Mouse (Mus musculus): ENCODE data around the gene Syne3. TPM values are rescaled to one million over a fixed set of nuclear protein-coding genes. Genes with fewer than 3 reads are reported as not detected.

The Syne3 gene
- total and polyA plus RNA-seq, 2 experiments from 2014 or later = 1.8 to 5.0 TPM

DNA sequence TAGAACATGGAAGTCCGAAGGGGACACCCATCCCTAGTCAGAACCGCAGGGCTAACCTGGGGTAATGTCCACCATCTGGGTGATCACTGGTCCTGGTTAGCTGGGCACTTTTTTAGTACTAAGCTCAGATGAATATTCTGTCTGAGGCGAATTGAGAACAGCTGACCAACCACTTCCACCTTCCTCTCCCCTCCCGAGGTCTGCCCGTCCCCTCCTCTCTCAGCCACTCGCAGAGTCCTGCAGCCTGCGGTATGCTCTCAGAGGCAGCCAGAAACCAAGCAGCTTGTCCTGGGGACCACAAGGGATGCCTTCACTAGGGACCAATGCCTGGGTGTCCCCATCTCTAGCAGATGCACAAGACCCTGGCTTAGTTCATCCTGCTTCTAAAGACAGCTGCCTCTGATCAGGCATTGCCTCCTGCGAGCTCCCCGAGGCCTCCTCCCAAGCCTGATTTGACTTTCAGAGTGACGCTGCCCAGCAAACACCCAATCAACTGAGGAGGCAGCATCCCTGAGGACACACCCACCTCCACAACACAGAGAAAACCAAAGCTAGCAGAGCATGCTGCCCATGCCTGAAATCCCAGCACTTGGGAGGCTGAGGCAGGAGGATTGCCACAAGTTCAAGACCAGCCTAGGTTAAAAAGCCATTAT lies 11.8 kb downstream of the Syne3 start:
- no peak for ATAC-seq (ENCODE audit: insufficient read depth, low read depth)
- H3K4me1 ChIP-seq (ENCODE audit: control insufficient read depth, insufficient read depth) = peaks cover 16% of the 10 kb centered on the region; the same call in 1 of the 2 replicates

DNA sequence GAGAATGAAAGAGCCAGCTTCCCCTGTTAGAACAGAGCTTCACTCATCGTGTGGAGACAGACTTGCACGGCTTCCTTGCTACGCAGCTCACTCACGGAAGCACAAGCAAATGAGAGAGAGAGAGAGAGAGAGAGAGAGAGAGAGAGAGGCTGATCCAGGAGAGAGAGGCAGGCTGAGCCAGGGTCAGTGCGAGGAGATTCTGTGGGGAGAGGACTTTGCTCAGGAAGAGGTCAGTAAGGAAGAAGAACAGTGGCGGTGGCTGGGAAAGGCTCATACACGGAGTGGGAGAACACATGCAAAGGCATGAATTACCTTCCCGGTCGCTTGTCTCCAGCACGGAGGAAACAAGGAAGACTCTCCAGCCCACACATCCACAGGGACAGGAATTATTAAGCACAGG lies 12.4 kb downstream of the Syne3 start:
- no peaks in the 10 kb centered on the region for H3K27me3 ChIP-seq (ENCODE audit: control insufficient read depth, insufficient read depth, low read length)
- ATAC-seq (ENCODE audit: insufficient read depth, low read depth) = no peak
- H3K27ac ChIP-seq (ENCODE audit: low read depth) = no peak overlapping the region
- peaks cover 22% of the 10 kb centered on the region for H3K4me1 ChIP-seq (ENCODE audit: control insufficient read depth, insufficient read depth)
- H3K36me3 ChIP-seq (replicated peaks; ENCODE audit: control insufficient read depth, insufficient read depth, low read length) = no peaks in the 10 kb centered on the region
- TF ChIP-seq EP300 (IDR thresholded peaks at IDR 0.05; ENCODE audit: low read depth) (no peak), CTCF (IDR thresholded peaks at IDR 0.05; ENCODE audit: low read depth) (no peak)
- DNase-seq (ENCODE audit: low spot score) = no peak
- no peak overlapping the region for H3K9ac ChIP-seq (replicated peaks; ENCODE audit: low read depth, low read length)
- 79% methylated on average over 10 of the region's 10 CpGs for WGBS
- no peaks in the 10 kb centered on the region for H3K9me3 ChIP-seq (replicated peaks; ENCODE audit: control insufficient read depth, low read length)
- H3K4me3 ChIP-seq (ENCODE audit: low read depth, low read length) = no peak overlapping the region
- H3K4me2 ChIP-seq (ENCODE audit: low read depth, low read length) = no peak overlapping the region

More for the DNA sequence above, 11.8 kb downstream of the Syne3 start:
- Histone ChIP-seq H3K9me3 (replicated peaks; ENCODE audit: control insufficient read depth, low read length) (no peaks in the 10 kb centered on the region), H3K36me3 (replicated peaks; ENCODE audit: control insufficient read depth, insufficient read depth, low read length) (no peaks in the 10 kb centered on the region), H3K4me3 (ENCODE audit: low read depth, low read length) (no peak overlapping the region), H3K9ac (replicated peaks; ENCODE audit: low read depth, low read length) (no peak overlapping the region), H3K27ac (ENCODE audit: low read depth) (no peak overlapping the region), H3K27me3 (ENCODE audit: control insufficient read depth, insufficient read depth, low read length) (no peaks in the 10 kb centered on the region), H3K4me2 (ENCODE audit: low read depth, low read length) (no peak overlapping the region)
- DNase-seq (ENCODE audit: low spot score) = no peak
- 82% methylated on average over 10 of the region's 10 CpGs for WGBS
- TF ChIP-seq CTCF (IDR thresholded peaks at IDR 0.05; ENCODE audit: low read depth) = no peak
- TF ChIP-seq EP300 (IDR thresholded peaks at IDR 0.05; ENCODE audit: low read depth) = no peak

DNA sequence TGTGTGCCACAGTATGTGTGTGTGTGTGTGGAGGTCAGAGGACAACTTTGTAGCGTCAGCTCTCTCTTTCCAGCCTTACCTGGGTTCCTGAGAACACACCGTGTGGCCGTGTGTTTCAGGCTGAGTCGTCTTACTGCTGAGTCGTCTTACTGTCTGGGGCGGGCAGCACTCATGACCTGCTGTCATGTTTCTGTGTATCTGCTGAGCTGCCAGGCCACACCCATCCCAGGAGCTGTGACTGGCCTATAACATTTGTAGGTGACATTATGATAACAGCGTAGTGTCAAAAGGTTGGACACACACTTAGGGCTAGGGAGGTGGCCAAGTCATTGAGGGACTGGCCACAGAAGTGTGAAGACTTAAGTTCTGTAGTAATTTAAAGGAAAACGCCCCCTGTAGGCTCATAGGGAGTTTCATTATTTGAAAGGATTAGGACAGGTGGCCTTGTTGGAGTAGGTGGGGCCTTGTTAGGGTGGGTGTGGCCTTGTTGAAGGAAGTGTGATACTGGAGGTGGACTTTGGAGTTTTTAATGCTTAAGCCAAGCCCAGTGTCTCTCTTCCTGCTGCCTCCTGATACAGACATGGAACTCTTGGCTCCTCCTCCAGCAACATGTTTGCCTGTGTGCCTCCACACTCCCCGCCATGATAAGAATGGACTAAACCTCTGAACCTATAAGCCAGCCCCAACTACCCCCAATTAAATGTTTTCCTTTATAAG lies 13.4 kb downstream of the Syne3 start:
- TF ChIP-seq CTCF (IDR thresholded peaks at IDR 0.05; ENCODE audit: low read depth) (no peak), EP300 (IDR thresholded peaks at IDR 0.05; ENCODE audit: low read depth) (no peak)
- H3K27ac ChIP-seq (ENCODE audit: low read depth) = no peak overlapping the region

DNA sequence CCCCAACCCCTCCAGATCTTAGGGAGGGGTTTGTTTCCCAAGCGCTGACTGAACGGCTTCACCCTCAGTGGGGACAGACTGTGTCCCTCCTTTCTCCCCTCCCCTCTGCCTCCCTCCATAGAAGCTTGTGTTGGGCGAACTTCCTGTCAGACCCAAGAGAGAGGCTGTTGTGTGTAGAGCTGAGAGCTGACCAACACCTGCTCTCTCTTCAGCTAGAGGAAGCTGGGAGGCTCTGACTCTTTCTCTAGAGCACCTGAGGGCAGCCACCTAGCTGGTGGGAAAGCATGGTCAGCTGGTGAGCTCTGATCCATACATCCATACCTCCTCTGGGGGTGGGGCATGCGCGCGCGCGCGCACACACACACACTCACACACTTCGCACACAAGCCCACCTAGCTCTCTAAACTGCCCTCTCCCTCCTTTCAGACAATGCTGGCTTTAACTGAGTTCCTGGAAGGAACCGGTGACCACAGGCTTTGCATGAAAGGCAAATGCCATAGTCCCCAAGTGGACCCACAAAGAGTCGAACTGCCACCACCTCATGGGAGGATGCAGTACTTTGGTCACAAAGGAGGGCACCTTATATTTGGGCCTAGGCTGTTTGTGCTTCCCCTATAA lies 14.2 kb downstream of the Syne3 start:
- H3K4me1 ChIP-seq (ENCODE audit: control insufficient read depth, insufficient read depth) = peaks cover 14% of the 10 kb centered on the region
- H3K27me3 ChIP-seq (ENCODE audit: control insufficient read depth, insufficient read depth, low read length) = no peaks in the 10 kb centered on the region
- no peak overlapping the region for H3K27ac ChIP-seq (ENCODE audit: low read depth)
- H3K36me3 ChIP-seq (replicated peaks; ENCODE audit: control insufficient read depth, insufficient read depth, low read length) = no peaks in the 10 kb centered on the region
- no peak for ATAC-seq (ENCODE audit: insufficient read depth, low read depth)
- no peak overlapping the region for H3K4me2 ChIP-seq (ENCODE audit: low read depth, low read length)
- no peak overlapping the region for H3K4me3 ChIP-seq (ENCODE audit: low read depth, low read length)
- H3K9ac ChIP-seq (replicated peaks; ENCODE audit: low read depth, low read length) = no peak overlapping the region
- DNase-seq (ENCODE audit: low spot score) = no peak
- no peaks in the 10 kb centered on the region for H3K9me3 ChIP-seq (replicated peaks; ENCODE audit: control insufficient read depth, low read length)
- TF ChIP-seq EP300 (IDR thresholded peaks at IDR 0.05; ENCODE audit: low read depth) (no peak), CTCF (IDR thresholded peaks at IDR 0.05; ENCODE audit: low read depth) (no peak)
- 80% methylated on average over 12 of the region's 12 CpGs for WGBS

More for the DNA sequence above, 13.4 kb downstream of the Syne3 start:
- Histone ChIP-seq H3K4me2 (ENCODE audit: low read depth, low read length) (no peak overlapping the region), H3K36me3 (replicated peaks; ENCODE audit: control insufficient read depth, insufficient read depth, low read length) (no peaks in the 10 kb centered on the region), H3K9ac (replicated peaks; ENCODE audit: low read depth, low read length) (no peak overlapping the region), H3K27me3 (ENCODE audit: control insufficient read depth, insufficient read depth, low read length) (no peaks in the 10 kb centered on the region), H3K9me3 (replicated peaks; ENCODE audit: control insufficient read depth, low read length) (no peaks in the 10 kb centered on the region), H3K4me1 (ENCODE audit: control insufficient read depth, insufficient read depth) (peaks cover 22% of the 10 kb centered on the region), H3K4me3 (ENCODE audit: low read depth, low read length) (no peak overlapping the region)
- DNase-seq (ENCODE audit: low spot score) = no peak
- WGBS = 77% methylated on average over 9 of the region's 9 CpGs
- no peak for ATAC-seq (ENCODE audit: insufficient read depth, low read depth)

DNA sequence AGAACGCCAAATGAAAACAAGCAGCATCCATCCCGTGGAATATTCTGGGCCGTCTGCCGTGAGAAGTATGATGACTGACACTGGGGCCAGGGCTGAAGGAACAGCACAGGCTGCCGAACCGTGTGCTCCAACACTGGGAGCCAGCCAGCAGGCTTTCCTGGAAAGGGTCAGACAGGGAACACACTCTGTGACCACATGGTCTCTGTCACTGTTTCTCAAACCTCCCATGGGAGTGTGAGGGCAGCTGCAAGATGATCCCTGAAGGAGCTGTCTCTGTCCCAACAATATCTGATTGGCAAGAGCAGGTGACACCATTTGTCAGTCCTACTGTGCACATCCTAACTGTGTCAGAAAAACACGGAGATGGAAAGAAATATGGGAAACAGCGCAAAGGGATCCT lies 16.8 kb downstream of the Syne3 start:
- Histone ChIP-seq H3K4me2 (ENCODE audit: low read depth, low read length) (no peak overlapping the region), H3K27me3 (ENCODE audit: control insufficient read depth, insufficient read depth, low read length) (no peaks in the 10 kb centered on the region), H3K9ac (replicated peaks; ENCODE audit: low read depth, low read length) (no peak overlapping the region), H3K9me3 (replicated peaks; ENCODE audit: control insufficient read depth, low read length) (no peaks in the 10 kb centered on the region), H3K4me3 (ENCODE audit: low read depth, low read length) (no peak overlapping the region), H3K27ac (ENCODE audit: low read depth) (no peak overlapping the region; the same call in 1 of the 2 replicates), H3K36me3 (replicated peaks; ENCODE audit: control insufficient read depth, insufficient read depth, low read length) (no peaks in the 10 kb centered on the region), H3K4me1 (ENCODE audit: control insufficient read depth, insufficient read depth) (peaks cover 12% of the 10 kb centered on the region; the same call in 1 of the 2 replicates)
- DNase-seq (ENCODE audit: low spot score) = no peak
- TF ChIP-seq CTCF (IDR thresholded peaks at IDR 0.05; ENCODE audit: low read depth) (no peak), EP300 (IDR thresholded peaks at IDR 0.05; ENCODE audit: low read depth) (no peak)
- ATAC-seq (ENCODE audit: insufficient read depth, low read depth) = peak; percentile 37
- WGBS = 54% methylated on average over 8 of the region's 8 CpGs

Measured in heart, postnatal 0 days (tissue).